Mouse (Mus musculus) CD4-positive, CD25-positive, alpha-beta regulatory T cell, adult 9 weeks (primary cell): ENCODE results near the gene Ociad2. TPM values are rescaled to one million over a fixed set of nuclear protein-coding genes. Genes with fewer than 3 reads are reported as not detected.

Experiments
- polyA plus RNA-seq: library from polyadenylated mRNA; unstranded; fragments of 100-300 nt; shearing (Covaris generic); gene quantifications from one replicate; pipeline ENCODE4 v1.2.1, GENCODE M21; 2017

The Ociad2 gene
- 0.71 TPM for polyA plus RNA-seq

DNA sequence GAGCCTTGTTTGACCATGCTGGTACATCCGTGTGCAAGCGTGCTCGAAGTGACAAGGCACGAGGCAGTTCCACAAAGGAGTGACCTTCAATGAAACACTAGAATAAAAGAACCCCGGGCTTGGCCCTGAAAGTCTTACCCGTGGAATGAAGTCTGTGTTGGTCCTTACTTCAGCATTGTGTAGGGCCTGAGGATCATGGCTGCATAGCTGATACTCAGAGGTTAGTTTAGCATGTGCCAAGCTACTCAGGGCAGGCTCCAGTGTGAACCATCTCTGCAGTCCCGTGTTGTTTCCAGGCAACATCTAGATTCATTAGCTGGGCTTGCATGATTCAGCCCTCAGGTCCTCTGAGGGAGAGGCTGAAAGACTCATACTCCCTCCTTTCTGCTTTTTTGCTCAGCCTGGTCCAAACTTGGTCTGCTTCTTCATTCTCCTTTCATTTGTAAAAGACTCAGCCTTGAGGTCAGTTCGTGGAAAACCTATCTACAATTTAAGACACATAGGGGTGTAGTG is at the start of gene Ociad2:
TSS of gene Ociad2 (minus strand) at position 306 of the 513 bp plus-strand sequence.

DNA sequence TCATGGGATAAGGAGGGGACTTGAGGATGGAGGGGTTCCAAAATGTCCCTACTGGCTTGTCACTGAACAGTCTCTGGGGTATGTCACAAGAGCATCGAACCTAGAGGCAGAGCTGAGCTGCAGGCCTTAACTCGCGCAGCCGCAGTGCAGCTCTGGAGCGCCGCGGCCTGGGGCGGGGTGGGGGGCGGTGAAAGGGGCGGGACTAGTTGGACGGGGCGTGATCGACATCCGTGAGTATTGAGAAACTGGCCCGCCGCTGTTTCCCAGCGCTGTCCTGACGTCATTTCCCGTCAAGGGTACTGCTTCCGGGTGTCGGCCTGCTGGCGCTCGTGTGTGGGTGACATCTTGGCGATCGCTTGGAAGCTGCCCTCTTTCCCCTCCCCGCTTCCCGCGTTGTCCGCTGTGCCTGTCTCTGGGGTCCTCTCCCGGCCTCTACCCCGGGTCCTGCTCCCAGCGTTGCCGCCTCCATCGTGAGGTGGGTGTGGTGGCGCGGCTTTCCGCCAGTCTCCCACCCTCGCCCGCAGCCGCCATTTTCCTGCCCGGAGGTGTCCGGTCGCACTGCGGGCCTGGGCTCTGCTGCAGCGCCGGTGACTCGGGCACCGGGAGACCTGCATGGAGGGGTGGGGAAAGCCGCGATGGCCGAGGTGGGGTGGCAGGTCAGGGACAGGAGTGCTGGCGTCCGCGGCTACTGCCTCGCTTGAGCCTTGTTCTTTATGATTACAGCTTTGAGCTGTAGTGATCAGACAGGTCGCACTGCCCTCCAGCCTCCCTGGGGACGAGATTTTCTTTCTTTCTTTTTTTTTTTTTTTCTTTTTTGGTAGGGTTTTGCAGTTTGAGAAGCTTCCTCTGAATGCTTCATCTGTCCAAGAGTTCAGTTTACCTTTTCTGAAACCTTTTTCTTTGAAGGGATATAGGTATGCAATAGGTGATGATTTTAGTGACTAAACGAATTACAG is 48.0 kb downstream of the Ociad2 start, which contains the start of gene Ociad1:
TSS of gene Ociad1 (plus strand) at position 283 of the 956 bp plus-strand sequence.

Other genes starting within 250 kb of the Ociad2 start
- gene Fryl, start 84.4 kb downstream of the Ociad2 start, polyA plus RNA-seq: 128 TPM
- 348 TPM for gene Ociad1, start 48.2 kb downstream of the Ociad2 start, polyA plus RNA-seq
- not detected for gene Cwh43, start 65.0 kb upstream of the Ociad2 start, polyA plus RNA-seq
- gene Dcun1d4, start 140.0 kb upstream of the Ociad2 start, polyA plus RNA-seq: 21.7 TPM